Mouse (Mus musculus): ENCODE measurements around the gene Zfp706.

- no peak for TF ChIP-seq CTCF (IDR thresholded peaks at IDR 0.05; ENCODE audit: low read depth)
- no peak for TF ChIP-seq EP300 (optimal IDR thresholded peaks at IDR 0.05)
Measured at GRCm38 (mm10) chr15:37034155-37034554, 26.6 kb upstream of the Zfp706 start.

Data from stomach, postnatal 0 days (tissue).